Mouse (Mus musculus): ENCODE measurements around the gene Clstn1. TPM values are rescaled to one million over a fixed set of nuclear protein-coding genes. Genes with fewer than 3 reads are reported as not detected.

Clstn1 gene
- polyA plus RNA-seq, 1 experiment from 2014 or later, result 147 TPM

DNA sequence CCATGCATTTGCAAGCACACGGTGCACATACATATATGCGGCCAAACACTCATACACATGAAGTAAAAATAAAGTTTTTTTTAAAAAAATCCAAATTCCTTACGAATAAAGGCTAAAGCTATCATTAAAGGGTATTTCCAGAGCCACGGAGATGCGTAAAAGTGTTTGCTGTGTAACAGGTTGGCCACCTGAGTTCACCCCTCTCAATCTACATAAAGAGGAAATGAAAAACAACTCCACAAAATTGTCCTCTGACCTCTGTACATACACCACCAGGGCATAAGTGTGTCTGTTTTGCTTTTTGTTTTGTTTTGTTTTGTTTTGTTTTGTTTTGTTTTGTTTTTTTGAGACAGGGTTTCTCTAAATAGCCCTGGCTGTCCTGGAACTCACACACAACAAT is 86.5 kb downstream of the Clstn1 start:
- no peak overlapping the region for H3K27ac ChIP-seq
- no peaks in the 10 kb centered on the region for H3K27me3 ChIP-seq (ENCODE audit: control insufficient read depth, insufficient read depth, low read length)
- no peak overlapping the region for H3K9ac ChIP-seq
- H3K4me1 ChIP-seq (replicated peaks; ENCODE audit: control insufficient read depth, insufficient read depth, low read length), result 0 out of 2 replicates have a peak, but pooled peaks cover 10% of the 10 kb centered on the region
- 97% methylated on average over 5 of the region's 5 CpGs for WGBS
- no peak overlapping the region for H3K4me3 ChIP-seq (replicated peaks; ENCODE audit: low read length)
- peaks cover 25% of the 10 kb centered on the region for H3K36me3 ChIP-seq (replicated peaks; ENCODE audit: control insufficient read depth, insufficient read depth)
- no peak for ATAC-seq (ENCODE audit: low FRiP score)
- no peaks in the 10 kb centered on the region for H3K9me3 ChIP-seq (ENCODE audit: control insufficient read depth, low read length)
- H3K4me2 ChIP-seq (replicated peaks), result no peak overlapping the region
- DNase-seq (ENCODE audit: low spot score), result no peak

DNA sequence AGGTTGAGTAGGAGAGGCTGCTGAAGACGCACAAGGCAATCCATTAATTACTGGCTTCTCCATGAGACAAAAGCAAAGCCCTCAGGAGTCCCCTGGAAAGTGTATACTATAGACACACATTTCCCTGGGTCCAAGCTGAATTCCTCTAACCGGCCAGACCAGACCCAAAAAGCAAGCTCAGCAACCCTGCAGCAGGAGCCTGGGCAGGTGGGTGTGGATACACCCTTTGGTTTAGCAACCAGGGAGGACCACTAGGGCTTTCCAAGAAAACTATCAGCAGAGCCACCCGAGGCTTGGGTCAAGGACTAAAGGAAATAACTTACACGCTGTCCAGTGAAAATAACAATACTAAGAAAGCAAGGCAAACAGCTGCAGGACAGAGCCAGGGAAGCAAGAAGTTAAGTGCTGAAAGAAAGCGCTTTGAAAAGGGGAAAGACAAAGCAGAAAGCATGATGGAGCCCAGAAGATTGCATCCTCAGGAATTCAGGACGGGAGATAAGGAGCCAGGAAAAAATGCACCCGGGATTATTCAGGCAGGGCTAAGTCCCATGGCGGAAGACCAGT is 88.6 kb downstream of the Clstn1 start:
- Histone ChIP-seq H3K4me3 (replicated peaks; ENCODE audit: low read length) (peak overlapping the region; percentile 71), H3K27me3 (ENCODE audit: control insufficient read depth, insufficient read depth, low read length) (no peaks in the 10 kb centered on the region), H3K36me3 (replicated peaks; ENCODE audit: control insufficient read depth, insufficient read depth) (peaks cover 22% of the 10 kb centered on the region), H3K4me2 (replicated peaks) (peak overlapping the region; percentile 84), H3K27ac (peak overlapping the region; percentile 84), H3K9ac (peak overlapping the region; percentile 88), H3K4me1 (replicated peaks; ENCODE audit: control insufficient read depth, insufficient read depth, low read length) (0 out of 2 replicates have a peak, but pooled peaks cover 10% of the 10 kb centered on the region), H3K9me3 (ENCODE audit: control insufficient read depth, low read length) (no peaks in the 10 kb centered on the region)
- ATAC-seq (ENCODE audit: low FRiP score) (no peak), DNase-seq (ENCODE audit: low spot score) (no peak)
- 6% methylated on average over 8 of the region's 8 CpGs for WGBS

DNA sequence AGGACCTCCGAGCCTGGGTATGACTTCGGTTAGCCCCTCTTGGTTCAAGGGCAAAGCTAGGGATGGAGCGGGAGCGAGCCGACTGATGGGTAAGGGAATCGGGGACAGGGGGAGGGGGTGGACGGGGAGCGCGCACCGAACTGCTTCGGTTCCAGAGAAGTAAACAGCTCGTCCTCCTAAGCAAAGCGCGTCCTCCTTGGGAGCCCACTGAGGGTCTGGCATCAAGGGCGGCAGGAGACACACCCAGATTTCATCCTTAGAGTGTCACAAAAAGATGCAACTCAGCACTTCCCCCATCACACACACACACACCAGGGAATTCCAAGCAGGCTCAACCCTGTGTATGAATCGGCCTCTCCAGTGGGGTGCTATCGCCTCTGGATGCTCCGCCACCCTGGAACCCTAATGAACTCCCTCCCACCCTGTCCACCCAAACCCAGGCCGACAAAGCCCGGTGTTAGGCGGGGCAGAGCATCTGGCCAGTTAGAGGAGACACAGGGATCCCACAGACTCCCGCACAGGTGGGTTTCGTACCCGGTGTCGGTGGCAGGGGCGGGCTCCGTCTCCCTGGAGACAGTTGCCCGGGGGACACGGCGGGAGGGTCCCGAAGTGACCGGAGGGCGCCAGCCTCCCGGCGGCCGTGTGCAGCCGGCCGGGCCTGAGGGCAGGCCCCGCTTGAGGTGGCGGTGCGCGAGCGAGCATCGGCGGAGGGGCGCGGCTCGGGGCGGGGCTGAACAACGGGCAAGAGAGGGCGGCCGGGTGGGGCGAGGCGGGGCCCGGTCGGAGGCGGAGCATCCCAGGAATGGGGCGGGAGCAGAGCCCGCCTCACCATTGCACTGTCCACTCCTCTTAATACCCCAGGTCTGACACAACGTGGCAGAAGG is 89.4 kb downstream of the Clstn1 start:
- Histone ChIP-seq H3K9ac (peak overlapping the region; percentile 88), H3K4me3 (replicated peaks; ENCODE audit: low read length) (peak overlapping the region; percentile 71), H3K27me3 (ENCODE audit: control insufficient read depth, insufficient read depth, low read length) (no peaks in the 10 kb centered on the region), H3K4me2 (replicated peaks) (peak overlapping the region; percentile 84), H3K36me3 (replicated peaks; ENCODE audit: control insufficient read depth, insufficient read depth) (peaks cover 22% of the 10 kb centered on the region), H3K27ac (peak overlapping the region; percentile 84), H3K9me3 (ENCODE audit: control insufficient read depth, low read length) (no peaks in the 10 kb centered on the region), H3K4me1 (replicated peaks; ENCODE audit: control insufficient read depth, insufficient read depth, low read length) (0 out of 2 replicates have a peak, but pooled peaks cover 10% of the 10 kb centered on the region)
- DNase-seq (ENCODE audit: low spot score) (peak; percentile 66), ATAC-seq (ENCODE audit: low FRiP score) (peak; percentile 87)
- WGBS, result 2% methylated on average over 54 of the region's 60 CpGs

DNA sequence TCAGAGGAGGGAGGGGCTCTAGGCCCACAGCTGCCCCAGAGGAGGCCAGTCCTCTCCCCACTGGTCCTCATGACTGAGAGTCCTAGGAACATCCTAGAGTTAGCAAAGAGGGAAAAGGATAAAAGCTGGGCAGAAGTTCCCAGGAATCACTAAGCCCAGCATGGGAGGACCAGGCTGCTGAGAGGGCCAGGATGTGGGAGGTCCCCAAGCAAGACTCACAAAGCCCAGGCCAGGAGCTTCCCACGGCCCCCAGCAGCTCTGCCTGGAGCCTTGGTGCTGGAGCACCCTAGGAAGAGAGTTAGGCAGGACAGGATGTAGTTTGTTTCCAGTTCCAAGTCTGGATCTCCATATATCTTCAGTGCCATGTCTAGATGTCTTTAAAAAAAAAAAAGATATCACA is 91.7 kb downstream of the Clstn1 start:
- DNase-seq (ENCODE audit: low spot score) (no peak), ATAC-seq (ENCODE audit: low FRiP score) (no peak)
- H3K4me1 ChIP-seq (replicated peaks; ENCODE audit: control insufficient read depth, insufficient read depth, low read length), result 0 out of 2 replicates have a peak, but pooled peaks cover 10% of the 10 kb centered on the region
- H3K4me2 ChIP-seq (replicated peaks), result no peak overlapping the region
- no peaks in the 10 kb centered on the region for H3K9me3 ChIP-seq (ENCODE audit: control insufficient read depth, low read length)
- peaks cover 6% of the 10 kb centered on the region; the same call in 1 of the 2 replicates for H3K36me3 ChIP-seq (replicated peaks; ENCODE audit: control insufficient read depth, insufficient read depth)
- no peak overlapping the region for H3K27ac ChIP-seq
- H3K27me3 ChIP-seq (ENCODE audit: control insufficient read depth, insufficient read depth, low read length), result no peaks in the 10 kb centered on the region
- no peak overlapping the region for H3K4me3 ChIP-seq (replicated peaks; ENCODE audit: low read length)
- WGBS, result 33% methylated on average over 1 of the region's 1 CpGs
- H3K9ac ChIP-seq, result no peak overlapping the region

DNA sequence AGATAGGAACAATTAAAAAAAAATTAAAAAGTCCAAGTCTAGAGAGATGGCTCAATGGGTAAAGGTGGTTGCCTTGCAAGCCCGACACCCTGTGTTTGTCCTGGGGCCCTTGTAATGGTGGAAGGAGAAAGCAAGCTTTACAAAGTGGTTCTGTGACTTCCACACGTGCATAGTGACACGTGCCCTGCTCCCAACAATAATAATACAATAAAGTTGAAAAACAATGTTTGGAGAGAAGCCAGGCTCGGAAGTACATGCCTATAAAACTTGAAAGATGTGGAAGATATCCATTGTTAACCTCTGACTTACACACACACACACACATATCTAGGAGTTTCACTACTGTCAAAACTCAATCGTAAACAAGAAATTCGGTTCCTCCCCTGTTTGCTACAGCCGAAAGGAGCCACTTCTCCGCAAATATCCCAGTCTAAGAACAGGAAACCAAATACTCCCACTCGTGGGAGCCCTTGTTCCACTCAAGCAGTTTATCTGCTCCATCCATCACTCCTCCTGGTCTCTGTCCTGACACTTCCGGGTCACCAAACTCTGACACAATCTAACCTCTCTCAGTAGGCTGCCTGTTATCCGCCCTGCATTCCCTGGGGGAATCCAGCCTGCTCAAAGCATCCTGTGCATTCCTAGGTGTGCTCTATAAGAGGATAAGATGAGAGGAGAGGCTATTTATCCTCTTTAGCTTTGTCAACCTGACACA is 92.9 kb downstream of the Clstn1 start:
- Histone ChIP-seq H3K9me3 (ENCODE audit: control insufficient read depth, low read length) (no peaks in the 10 kb centered on the region), H3K4me1 (replicated peaks; ENCODE audit: control insufficient read depth, insufficient read depth, low read length) (0 out of 2 replicates have a peak, but pooled peaks cover 7% of the 10 kb centered on the region), H3K4me3 (replicated peaks; ENCODE audit: low read length) (no peak overlapping the region), H3K27ac (no peak overlapping the region), H3K9ac (no peak overlapping the region), H3K36me3 (replicated peaks; ENCODE audit: control insufficient read depth, insufficient read depth) (no peaks in the 10 kb centered on the region), H3K4me2 (replicated peaks) (no peak overlapping the region), H3K27me3 (ENCODE audit: control insufficient read depth, insufficient read depth, low read length) (no peaks in the 10 kb centered on the region)
- no peak for ATAC-seq (ENCODE audit: low FRiP score)
- 73% methylated on average over 11 of the region's 11 CpGs for WGBS
- no peak for DNase-seq (ENCODE audit: low spot score)

DNA sequence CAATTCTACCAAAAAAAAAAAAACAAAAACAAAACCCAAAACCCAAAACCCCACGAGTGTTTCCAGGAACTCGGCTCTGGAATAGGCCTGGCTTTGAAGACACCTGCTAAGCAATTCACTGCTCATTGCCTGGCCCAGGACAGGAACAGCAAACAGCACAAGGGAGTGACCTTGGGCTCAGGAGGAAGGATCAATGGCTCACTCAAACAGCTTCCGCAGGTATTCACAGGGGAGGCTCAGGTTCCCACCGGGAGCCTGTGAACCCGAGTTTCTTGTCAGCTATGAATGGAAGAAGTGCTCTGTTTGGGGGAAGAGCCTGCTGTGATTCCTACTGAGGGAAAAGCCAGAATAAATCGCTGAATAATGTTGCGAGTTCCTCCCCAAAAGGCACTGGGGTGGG is 97.6 kb downstream of the Clstn1 start:
- H3K27ac ChIP-seq, result no peak overlapping the region
- no peaks in the 10 kb centered on the region for H3K36me3 ChIP-seq (replicated peaks; ENCODE audit: control insufficient read depth, insufficient read depth)
- WGBS, result 23% methylated on average over 7 of the region's 7 CpGs
- no peaks in the 10 kb centered on the region for H3K27me3 ChIP-seq (ENCODE audit: control insufficient read depth, insufficient read depth, low read length)
- H3K4me3 ChIP-seq (replicated peaks; ENCODE audit: low read length), result no peak overlapping the region
- no peak for DNase-seq (ENCODE audit: low spot score)
- H3K9me3 ChIP-seq (ENCODE audit: control insufficient read depth, low read length), result no peaks in the 10 kb centered on the region
- H3K9ac ChIP-seq, result no peak overlapping the region
- no peak overlapping the region for H3K4me2 ChIP-seq (replicated peaks)
- H3K4me1 ChIP-seq (replicated peaks; ENCODE audit: control insufficient read depth, insufficient read depth, low read length), result no peaks in the 10 kb centered on the region
- no peak for ATAC-seq (ENCODE audit: low FRiP score)

DNA sequence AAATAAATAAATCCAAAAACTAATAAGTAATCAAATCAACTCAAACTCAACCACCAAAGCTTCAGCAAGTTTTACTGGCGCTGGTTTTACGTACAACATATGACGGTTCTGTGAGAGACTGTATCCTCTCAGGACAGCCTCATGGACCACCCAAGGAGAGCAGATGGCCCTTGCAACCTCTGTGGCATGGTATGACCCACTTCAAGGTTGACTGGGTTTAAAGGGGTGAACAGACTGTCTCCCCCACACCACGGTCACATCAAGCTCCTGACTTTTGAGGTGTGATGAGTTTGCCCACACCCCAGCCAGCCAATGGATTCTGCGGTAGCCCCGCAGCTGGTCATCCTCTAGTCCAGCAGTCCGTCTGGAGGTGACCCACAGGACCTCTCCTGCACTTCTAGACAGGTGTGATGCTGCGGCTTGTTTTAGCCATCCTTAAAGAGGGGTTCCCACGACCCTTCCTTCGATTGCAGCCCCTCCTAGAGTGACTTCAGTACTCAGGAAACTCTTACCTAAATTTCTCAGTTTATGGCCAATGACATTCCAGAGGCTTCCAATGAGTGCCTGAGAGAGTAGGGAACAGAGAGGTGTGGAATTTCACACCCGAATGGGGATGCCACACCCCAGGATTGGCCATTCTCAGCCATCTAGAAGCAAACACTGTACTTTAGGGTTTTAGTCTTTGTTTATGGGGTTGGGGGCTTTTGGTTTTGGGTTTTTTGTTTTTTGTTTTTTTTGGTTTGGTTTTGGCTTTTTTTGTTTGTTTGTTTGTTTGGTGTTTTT is 98.8 kb downstream of the Clstn1 start:
- ATAC-seq (ENCODE audit: low FRiP score), result no peak
- Histone ChIP-seq H3K4me1 (replicated peaks; ENCODE audit: control insufficient read depth, insufficient read depth, low read length) (no peaks in the 10 kb centered on the region), H3K27me3 (ENCODE audit: control insufficient read depth, insufficient read depth, low read length) (no peaks in the 10 kb centered on the region), H3K9ac (no peak overlapping the region), H3K36me3 (replicated peaks; ENCODE audit: control insufficient read depth, insufficient read depth) (no peaks in the 10 kb centered on the region), H3K9me3 (ENCODE audit: control insufficient read depth, low read length) (no peaks in the 10 kb centered on the region), H3K27ac (no peak overlapping the region), H3K4me3 (replicated peaks; ENCODE audit: low read length) (no peak overlapping the region), H3K4me2 (replicated peaks) (no peak overlapping the region)
- DNase-seq (ENCODE audit: low spot score), result no peak
- 83% methylated on average over 11 of the region's 11 CpGs for WGBS

DNA sequence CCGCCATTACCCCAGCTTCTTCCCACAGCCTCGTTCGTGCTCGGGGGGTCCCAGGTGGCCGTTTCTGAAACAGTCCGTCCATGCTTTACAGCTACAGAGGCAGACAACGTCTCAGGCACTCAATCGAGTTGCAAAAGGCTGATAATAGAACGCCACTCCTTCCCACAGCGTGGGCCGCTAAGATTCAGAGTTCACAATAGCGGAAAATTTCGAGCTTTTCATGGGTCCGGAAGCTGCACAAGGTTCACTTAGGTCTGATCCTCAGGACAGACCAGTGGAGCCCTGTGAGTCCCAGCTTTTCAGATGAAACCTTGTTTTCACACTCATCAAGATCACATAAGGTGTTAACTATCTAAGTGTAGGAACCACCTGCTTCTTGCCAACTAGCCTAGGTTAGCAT is 102.6 kb downstream of the Clstn1 start:
- H3K9me3 ChIP-seq (ENCODE audit: control insufficient read depth, low read length), result no peaks in the 10 kb centered on the region
- no peak overlapping the region for H3K4me3 ChIP-seq (replicated peaks; ENCODE audit: low read length)
- no peaks in the 10 kb centered on the region for H3K36me3 ChIP-seq (replicated peaks; ENCODE audit: control insufficient read depth, insufficient read depth)
- DNase-seq (ENCODE audit: low spot score), result no peak
- 63% methylated on average over 14 of the region's 14 CpGs for WGBS
- H3K4me1 ChIP-seq (replicated peaks; ENCODE audit: control insufficient read depth, insufficient read depth, low read length), result no peaks in the 10 kb centered on the region
- no peak overlapping the region for H3K4me2 ChIP-seq (replicated peaks)
- ATAC-seq (ENCODE audit: low FRiP score), result no peak
- H3K27ac ChIP-seq, result no peak overlapping the region
- H3K27me3 ChIP-seq (ENCODE audit: control insufficient read depth, insufficient read depth, low read length), result no peaks in the 10 kb centered on the region
- no peak overlapping the region for H3K9ac ChIP-seq
